Mouse (Mus musculus): ENCODE measurements around the gene Nthl1. TPM values are rescaled to one million over a fixed set of nuclear protein-coding genes. Genes with fewer than 3 reads are reported as not detected.
A peak's percentile ranks its signal among the peaks of the same experiment; 100 is the strongest.
"Not testable (repeated sequence)": the region's sequence is repeated elsewhere in the genome, so short reads cannot be mapped to it uniquely, and the experiment has no call there.

The Nthl1 gene
- polyA plus RNA-seq, 1 experiment from 2014 or later: 19.8 TPM

- Histone ChIP-seq H3K4me1 (peaks cover 32% of the 10 kb centered on the region), H3K27me3 (ENCODE audit: insufficient read depth, poor library complexity, severe bottlenecking) (peaks cover 1% of the 10 kb centered on the region; the same call in 1 of the 2 replicates), H3K9me3 (no peaks in the 10 kb centered on the region), H3K36me3 (no peaks in the 10 kb centered on the region), H3K4me3 (no peak overlapping the region), H3K27ac (no peak overlapping the region)
- peak; percentile 87 for DNase-seq (ENCODE audit: low spot score)
- 29% methylated on average over 6 of the region's 6 CpGs for WGBS
Observed at GRCm38 (mm10) chr17:24667416-24667815, 34.9 kb downstream of the Nthl1 start.

GRCm38 (mm10) chr17:24669214-24669544, 36.7 kb downstream of the Nthl1 start:
- not testable (repeated sequence) for H3K9me3 ChIP-seq; DNase-seq (ENCODE audit: low spot score); H3K36me3 ChIP-seq; H3K27me3 ChIP-seq (ENCODE audit: insufficient read depth, poor library complexity, severe bottlenecking)
- Histone ChIP-seq H3K4me3 (peak overlapping the region; percentile 99), H3K27ac (peak overlapping the region; percentile 97), H3K4me1 (peaks cover 43% of the 10 kb centered on the region)
- WGBS: 11% methylated on average over 15 of the region's 15 CpGs

GRCm38 (mm10) chr17:24669545-24670245, 37.2 kb downstream of the Nthl1 start, which contains the start of gene Zfp598:
Zfp598 (plus strand) TSS chr17:24669687.
- no peaks in the 10 kb centered on the region for H3K27me3 ChIP-seq (ENCODE audit: insufficient read depth, poor library complexity, severe bottlenecking)
- WGBS: under 1% methylated on average over 78 of the region's 80 CpGs
- H3K4me1 ChIP-seq: peaks cover 48% of the 10 kb centered on the region
- no peaks in the 10 kb centered on the region for H3K36me3 ChIP-seq
- H3K9me3 ChIP-seq: no peaks in the 10 kb centered on the region
- H3K27ac ChIP-seq: peak within 1 kb of the TSS; percentile 97
- peak; percentile 95 for DNase-seq (ENCODE audit: low spot score)
- H3K4me3 ChIP-seq: peak within 1 kb of the TSS; percentile 99

- no peaks in the 10 kb centered on the region for H3K36me3 ChIP-seq
- 12% methylated on average over 8 of the region's 8 CpGs for WGBS
- peak overlapping the region; percentile 97 for H3K27ac ChIP-seq
- H3K27me3 ChIP-seq (ENCODE audit: insufficient read depth, poor library complexity, severe bottlenecking): no peaks in the 10 kb centered on the region
- no peak for DNase-seq (ENCODE audit: low spot score)
- H3K4me1 ChIP-seq: peaks cover 49% of the 10 kb centered on the region
- H3K9me3 ChIP-seq: no peaks in the 10 kb centered on the region
- H3K4me3 ChIP-seq: peak overlapping the region; percentile 99
Observed at GRCm38 (mm10) chr17:24670246-24670844, 37.9 kb downstream of the Nthl1 start.

- Histone ChIP-seq H3K9me3 (no peaks in the 10 kb centered on the region), H3K27ac (peak overlapping the region; percentile 9; the same call in 1 of the 2 replicates), H3K36me3 (peaks cover under 1% of the 10 kb centered on the region; the same call in 1 of the 2 replicates), H3K4me1 (peaks cover 57% of the 10 kb centered on the region), H3K27me3 (ENCODE audit: insufficient read depth, poor library complexity, severe bottlenecking) (no peaks in the 10 kb centered on the region), H3K4me3 (peak overlapping the region; percentile 99; the same call in 1 of the 2 replicates)
- no peak for DNase-seq (ENCODE audit: low spot score)
- WGBS: 62% methylated on average over 5 of the region's 5 CpGs
Observed at GRCm38 (mm10) chr17:24671346-24671745, 38.9 kb downstream of the Nthl1 start.

- Histone ChIP-seq H3K27ac (no peak overlapping the region), H3K36me3 (peaks cover 8% of the 10 kb centered on the region), H3K4me1 (peaks cover 57% of the 10 kb centered on the region), H3K9me3 (no peaks in the 10 kb centered on the region), H3K27me3 (ENCODE audit: insufficient read depth, poor library complexity, severe bottlenecking) (no peaks in the 10 kb centered on the region), H3K4me3 (0 out of 2 replicates have a peak overlapping the region, but pooled peaks have one; percentile 15)
- DNase-seq (ENCODE audit: low spot score): no peak
- 26% methylated on average over 5 of the region's 5 CpGs for WGBS
Observed at GRCm38 (mm10) chr17:24672141-24672540, 39.7 kb downstream of the Nthl1 start.

- Histone ChIP-seq H3K4me1 (peaks cover 51% of the 10 kb centered on the region), H3K9me3 (no peaks in the 10 kb centered on the region), H3K27ac (no peak overlapping the region), H3K27me3 (ENCODE audit: insufficient read depth, poor library complexity, severe bottlenecking) (no peaks in the 10 kb centered on the region), H3K36me3 (peaks cover 30% of the 10 kb centered on the region), H3K4me3 (no peak overlapping the region)
- no peak for DNase-seq (ENCODE audit: low spot score)
- 74% methylated on average over 7 of the region's 7 CpGs for WGBS
Observed at GRCm38 (mm10) chr17:24674277-24674676, 41.8 kb downstream of the Nthl1 start.

GRCm38 (mm10) chr17:24676187-24676586, 43.7 kb downstream of the Nthl1 start:
- Histone ChIP-seq H3K4me1 (peaks cover 37% of the 10 kb centered on the region), H3K4me3 (no peak overlapping the region), H3K27me3 (ENCODE audit: insufficient read depth, poor library complexity, severe bottlenecking) (no peaks in the 10 kb centered on the region), H3K9me3 (no peaks in the 10 kb centered on the region), H3K36me3 (peaks cover 49% of the 10 kb centered on the region), H3K27ac (no peak overlapping the region)
- 60% methylated on average over 2 of the region's 2 CpGs for WGBS
- DNase-seq (ENCODE audit: low spot score): no peak

- WGBS: 93% methylated on average over 5 of the region's 5 CpGs
- H3K36me3 ChIP-seq: peaks cover 56% of the 10 kb centered on the region
- no peak overlapping the region for H3K4me3 ChIP-seq
- H3K27me3 ChIP-seq (ENCODE audit: insufficient read depth, poor library complexity, severe bottlenecking): no peaks in the 10 kb centered on the region
- no peak for DNase-seq (ENCODE audit: low spot score)
- H3K4me1 ChIP-seq: peaks cover 30% of the 10 kb centered on the region
- H3K9me3 ChIP-seq: no peaks in the 10 kb centered on the region
- H3K27ac ChIP-seq: no peak overlapping the region
Observed at GRCm38 (mm10) chr17:24676877-24677276, 44.4 kb downstream of the Nthl1 start.

- no peaks in the 10 kb centered on the region for H3K27me3 ChIP-seq (ENCODE audit: insufficient read depth, poor library complexity, severe bottlenecking)
- H3K4me1 ChIP-seq: peaks cover 23% of the 10 kb centered on the region
- H3K27ac ChIP-seq: no peak overlapping the region
- H3K4me3 ChIP-seq: no peak overlapping the region
- peaks cover 61% of the 10 kb centered on the region for H3K36me3 ChIP-seq
- H3K9me3 ChIP-seq: no peaks in the 10 kb centered on the region
- no peak for DNase-seq (ENCODE audit: low spot score)
- 90% methylated on average over 24 of the region's 24 CpGs for WGBS
Observed at GRCm38 (mm10) chr17:24677500-24678080, 45.1 kb downstream of the Nthl1 start.

- no peak overlapping the region for H3K27ac ChIP-seq
- H3K9me3 ChIP-seq: no peaks in the 10 kb centered on the region
- no peak for DNase-seq (ENCODE audit: low spot score)
- H3K4me3 ChIP-seq: peak overlapping the region; percentile 36
- H3K27me3 ChIP-seq (ENCODE audit: insufficient read depth, poor library complexity, severe bottlenecking): peaks cover 58% of the 10 kb centered on the region
- H3K4me1 ChIP-seq: peaks cover 29% of the 10 kb centered on the region
- peaks cover 10% of the 10 kb centered on the region for H3K36me3 ChIP-seq
- WGBS: 26% methylated on average over 16 of the region's 16 CpGs
Observed at GRCm38 (mm10) chr17:24686514-24686913, 54.0 kb downstream of the Nthl1 start.

- Histone ChIP-seq H3K27me3 (ENCODE audit: insufficient read depth, poor library complexity, severe bottlenecking) (peaks cover 63% of the 10 kb centered on the region), H3K9me3 (no peaks in the 10 kb centered on the region), H3K36me3 (peaks cover 7% of the 10 kb centered on the region), H3K4me1 (peaks cover 29% of the 10 kb centered on the region), H3K4me3 (peak overlapping the region; percentile 52), H3K27ac (0 out of 2 replicates have a peak overlapping the region, but pooled peaks have one; percentile 36)
- DNase-seq (ENCODE audit: low spot score): no peak
- 1% methylated on average over 25 of the region's 25 CpGs for WGBS
Observed at GRCm38 (mm10) chr17:24687146-24687595, 54.7 kb downstream of the Nthl1 start.

GRCm38 (mm10) chr17:24687599-24687998, 55.1 kb downstream of the Nthl1 start:
- peak overlapping the region; percentile 52 for H3K4me3 ChIP-seq
- DNase-seq (ENCODE audit: low spot score): no peak
- 0 out of 2 replicates have a peak overlapping the region, but pooled peaks have one; percentile 36 for H3K27ac ChIP-seq
- H3K4me1 ChIP-seq: peaks cover 29% of the 10 kb centered on the region
- H3K9me3 ChIP-seq: no peaks in the 10 kb centered on the region
- peaks cover 9% of the 10 kb centered on the region for H3K36me3 ChIP-seq
- H3K27me3 ChIP-seq (ENCODE audit: insufficient read depth, poor library complexity, severe bottlenecking): peaks cover 66% of the 10 kb centered on the region
- 18% methylated on average over 23 of the region's 23 CpGs for WGBS
